In the genomic region with DNA sequence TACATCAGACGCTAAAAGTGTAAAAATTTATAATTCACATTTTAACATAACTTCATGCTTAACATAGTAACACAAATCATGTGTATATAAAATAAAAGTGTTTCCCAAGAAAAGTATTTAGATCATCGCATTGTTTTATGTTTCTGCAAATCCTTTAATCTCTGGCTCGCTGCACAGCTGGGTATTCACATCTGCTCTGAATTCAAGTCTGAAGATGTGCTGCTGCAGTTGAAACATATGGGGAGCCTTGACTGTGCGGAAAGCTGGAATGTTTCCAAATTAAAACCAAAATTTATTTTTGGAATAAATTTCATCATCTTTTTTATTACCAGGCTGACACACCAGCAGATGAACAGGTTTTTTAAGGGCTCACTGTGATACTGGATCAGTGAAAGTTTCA, we compare ENCODE assay signal across 22 mouse cellular contexts.
"Had no signal": no experiment of that assay in that cellular context is flagged by ENCODE, and none has a peak within 500 bp of the region (broad histone marks: within the 10 kb centered on the region; RNA-seq: fewer than 3 reads in every experiment).

No protein-coding gene starts in this region.

- H3K4me1 ChIP-seq: midbrain, embryonic 15.5 days; neural tube, embryonic 12.5 days had no signal

- H3K27me3 ChIP-seq: limb, embryonic 15.5 days; lung, embryonic 15.5 days; midbrain, embryonic 12.5 days; midbrain, embryonic 15.5 days; neural tube, embryonic 12.5 days; neural tube, embryonic 15.5 days had no signal

- H3K4me3 ChIP-seq: limb, embryonic 15.5 days; lung, embryonic 15.5 days; midbrain, embryonic 12.5 days; midbrain, embryonic 15.5 days; neural tube, embryonic 12.5 days; neural tube, embryonic 15.5 days had no signal

- H3K36me3 ChIP-seq: limb, embryonic 15.5 days; lung, embryonic 15.5 days; midbrain, embryonic 12.5 days; midbrain, embryonic 15.5 days; neural tube, embryonic 12.5 days; neural tube, embryonic 15.5 days had no signal

- H3K9me3 ChIP-seq: limb, embryonic 15.5 days; lung, embryonic 15.5 days; midbrain, embryonic 12.5 days; midbrain, embryonic 15.5 days; neural tube, embryonic 12.5 days; neural tube, embryonic 15.5 days had no signal

- DNase-seq: kidney, adult 9 months; kidney, postnatal 14 days; kidney, postnatal 4 days; layer of hippocampus, adult 9-11 months; liver, postnatal 0 days; lung, postnatal 10 days; lung, postnatal 36 days; right cerebral cortex, adult 18-20 months; right cerebral cortex, postnatal 14 days; right cerebral cortex, postnatal 4 days; thymus, adult 2 months; thymus, postnatal 14 days; thymus, postnatal 4 days had no signal

- H3K9ac ChIP-seq: limb, embryonic 15.5 days; liver, embryonic 14.5 days; liver, postnatal 0 days; lung, embryonic 15.5 days; midbrain, embryonic 12.5 days; midbrain, embryonic 15.5 days; neural tube, embryonic 12.5 days; neural tube, embryonic 15.5 days had no signal

- ATAC-seq: liver, postnatal 0 days; midbrain, embryonic 15.5 days had no signal

- H3K4me2 ChIP-seq: limb, embryonic 15.5 days; liver, embryonic 11.5 days; lung, embryonic 15.5 days; midbrain, embryonic 12.5 days; midbrain, embryonic 15.5 days; neural tube, embryonic 12.5 days; neural tube, embryonic 15.5 days had no signal

- H3K27ac ChIP-seq: limb, embryonic 15.5 days; liver, embryonic 14.5 days; lung, embryonic 15.5 days; midbrain, embryonic 12.5 days; midbrain, embryonic 15.5 days; neural tube, embryonic 12.5 days; neural tube, embryonic 15.5 days; stomach, postnatal 0 days had no signal
